Mouse (Mus musculus) CH12.LX (cell line): ENCODE data around the gene Entr1. TPM values are rescaled to one million over a fixed set of nuclear protein-coding genes. Genes with fewer than 3 reads are reported as not detected.
A peak's percentile ranks its signal among the peaks of the same experiment; 100 is the strongest.

ENCODE experiments used
- DNase-seq: peaks from one replicate; pipeline ENCODE4 v3.0.0-alpha.2; 2013; ENCODE audit errors: extremely low read depth
- H3K27ac ChIP-seq: 2 replicates; pipeline ENCODE4 v1.5.1; 2012; ENCODE audit warnings: low read depth, mild to moderate bottlenecking, control low read depth, moderate library complexity; ENCODE audit not compliant: insufficient read depth
- H3K27me3 ChIP-seq: replicated peaks from 2 replicates; pipeline ENCODE3; 2012; ENCODE audit warnings: inconsistent platforms
- H3K36me3 ChIP-seq, 2 experiments: replicated peaks in 1 of 2; 2 replicates each; pipeline versions ENCODE3 to v1.6.1; 2012; ENCODE audit warnings: inconsistent platforms in 1 of 2, low read length in 1 of 2, mild to moderate bottlenecking in 1 of 2, mixed read lengths in 1 of 2, moderate library complexity in 1 of 2; ENCODE audit not compliant: control insufficient read depth in 1 of 2, insufficient read depth in 1 of 2
- H3K4me1 ChIP-seq, 2 experiments: 2 replicates each; pipeline ENCODE4 v1.6.1; 2012; ENCODE audit warnings: inconsistent platforms in 1 of 2, moderate library complexity in 1 of 2; ENCODE audit not compliant: insufficient read depth in 2 of 2, control insufficient read depth in 1 of 2
- H3K4me2 ChIP-seq: 2 replicates; pipeline ENCODE4 v1.6.1; 2012; ENCODE audit warnings: low read depth, mild to moderate bottlenecking, control low read depth; ENCODE audit not compliant: poor library complexity, insufficient read depth, severe bottlenecking
- H3K4me3 ChIP-seq, 3 experiments: fragments of 150-350 bp in 1 of 3; sonication (generic) in 1 of 3; replicated peaks in 1 of 3; 2 replicates each; pipeline versions ENCODE3 to v1.5.1; 2011 to 2012; ENCODE audit warnings: low read depth in 2 of 3, low read length in 2 of 3, mild to moderate bottlenecking in 2 of 3, moderate library complexity in 2 of 3, control low read depth in 1 of 3, improper control_type of control experiment in 1 of 3, inconsistent platforms in 1 of 3, mixed read lengths in 1 of 3; ENCODE audit not compliant: poor library complexity in 1 of 3
- H3K79me2 ChIP-seq: replicated peaks from 2 replicates; pipeline ENCODE4 v1.6.1; 2012; ENCODE audit warnings: mild to moderate bottlenecking, moderate library complexity; ENCODE audit not compliant: control insufficient read depth, poor library complexity, insufficient read depth, severe bottlenecking; ENCODE audit errors: extremely low read depth
- H3K9ac ChIP-seq: 2 replicates; pipeline ENCODE4 v1.6.1; 2012; ENCODE audit warnings: low read depth, mild to moderate bottlenecking, control low read depth, moderate library complexity; ENCODE audit not compliant: insufficient read depth
- H3K9me3 ChIP-seq: replicated peaks from 2 replicates; pipeline ENCODE3; 2012; ENCODE audit warnings: low read length, inconsistent platforms, mixed read lengths
- EP300 ChIP-seq: IDR thresholded peaks from 2 replicates; pipeline ENCODE4 v1.6.1; 2011; ENCODE audit warnings: low read length, improper control_type of control experiment
- ETS1 ChIP-seq: conservative IDR thresholded peaks from 2 replicates; pipeline ENCODE4 v1.6.1; 2012; ENCODE audit warnings: low read depth, mild to moderate bottlenecking, inconsistent platforms, low read length, improper control_type of control experiment, moderate library complexity
- JUN ChIP-seq: IDR thresholded peaks from 2 replicates; pipeline ENCODE4 v1.6.1; 2011; ENCODE audit warnings: low read depth, mild to moderate bottlenecking, low read length, improper control_type of control experiment, moderate library complexity; ENCODE audit not compliant: insufficient read depth
- KAT2A ChIP-seq: IDR thresholded peaks from 2 replicates; pipeline ENCODE4 v1.6.1; 2012; ENCODE audit warnings: low read length, improper control_type of control experiment, inconsistent platforms; ENCODE audit not compliant: insufficient replicate concordance
- MAX ChIP-seq: IDR thresholded peaks from 2 replicates; pipeline ENCODE4 v1.6.1; 2011; ENCODE audit warnings: low read length, improper control_type of control experiment
- MAZ ChIP-seq: IDR thresholded peaks from 2 replicates; pipeline ENCODE4 v1.6.1; 2012; ENCODE audit warnings: low read depth, mild to moderate bottlenecking, inconsistent platforms, low read length, improper control_type of control experiment, moderate library complexity
- MXI1 ChIP-seq: IDR thresholded peaks from 2 replicates; pipeline ENCODE4 v1.6.1; 2011; ENCODE audit warnings: mild to moderate bottlenecking, low read depth, low read length, improper control_type of control experiment
- POLR2AphosphoS2 ChIP-seq: IDR thresholded peaks from 2 replicates; pipeline ENCODE4 v1.6.1; 2011; ENCODE audit warnings: low read depth, low read length, improper control_type of control experiment
- RAD21 ChIP-seq: IDR thresholded peaks from 2 replicates; pipeline ENCODE4 v1.6.1; 2011; ENCODE audit warnings: low read depth, mild to moderate bottlenecking, low read length, improper control_type of control experiment, moderate library complexity
- SIN3A ChIP-seq: IDR thresholded peaks from 2 replicates; pipeline ENCODE4 v1.6.1; 2012; ENCODE audit warnings: low read length, improper control_type of control experiment, inconsistent platforms
- SMC3 ChIP-seq: IDR thresholded peaks from 2 replicates; pipeline ENCODE4 v1.6.1; 2011; ENCODE audit warnings: low read depth, low read length, improper control_type of control experiment
- USF1 ChIP-seq: IDR thresholded peaks from 2 replicates; pipeline ENCODE4 v1.6.1; 2014; ENCODE audit warnings: low read depth, mild to moderate bottlenecking, inconsistent platforms, low read length, improper control_type of control experiment
- USF2 ChIP-seq: conservative IDR thresholded peaks from 2 replicates; pipeline ENCODE4 v1.6.1; 2011; ENCODE audit warnings: low read depth, low read length, improper control_type of control experiment
- ZNF384 ChIP-seq: IDR thresholded peaks from 2 replicates; pipeline ENCODE4 v1.6.1; 2012; ENCODE audit warnings: low read depth, low read length, improper control_type of control experiment, inconsistent platforms
- dilution Hi-C: fragments of 300-500 bp; cut with MboI; formaldehyde crosslinking; loops from 2 replicates; pipeline ENCODE4 v1.14.3; 2020; ENCODE audit warnings: low sequenced_read_pairs; ENCODE audit not compliant: extremely low pct_unique_long_range_greater_than_20kb, extremely low pct_ligation_motif_present
- in situ Hi-C: fragments of 300-500 bp; cut with MboI; formaldehyde crosslinking; loops from 3 replicates; pipeline ENCODE4 v1.14.3; 2019; ENCODE audit warnings: low sequenced_read_pairs, low pct_ligation_motif_present, low pct_unique_long_range_greater_than_20kb, mixed read lengths
- polyA plus RNA-seq: library from polyadenylated mRNA; unstranded; fragments of >175 nt; gene quantifications from 2 replicates; pipeline ENCODE4 v1.2.1, GENCODE M21; 2012; ENCODE audit warnings: low read depth; ENCODE audit not compliant: insufficient read length
- total RNA-seq, 2 experiments: library from RNA; depleted of rRNA; stranded (reverse); fragments of 300-350 nt in 1 of 2; fragments of >200 nt in 1 of 2; gene quantifications; 2 replicates each; pipeline ENCODE4 v1.2.3; 2012 to 2014

Gene Entr1
- total and polyA plus RNA-seq, 3 experiments, result 41.9 to 62.3 (median 57.3) TPM

DNA sequence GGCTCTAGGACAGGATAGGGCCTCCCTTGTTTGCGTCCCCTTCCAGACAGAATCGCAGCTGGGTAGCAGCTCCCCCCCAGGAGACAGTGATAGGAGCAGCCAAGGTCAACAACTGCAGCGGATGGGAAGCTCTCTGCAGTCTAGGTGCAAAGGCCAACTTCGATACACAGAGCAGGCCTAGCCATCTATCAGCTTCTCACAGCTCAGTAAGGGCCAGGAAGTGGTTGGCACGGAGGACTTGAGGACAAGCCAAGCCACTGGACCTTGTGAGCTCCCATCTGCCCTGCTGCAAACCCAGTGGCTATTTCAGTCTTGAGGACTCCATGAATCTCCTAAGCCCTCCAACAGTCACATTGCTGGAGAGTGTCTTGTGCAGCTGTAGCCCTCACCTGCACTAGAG is 10.5 kb upstream of the Entr1 start:
- no peak overlapping the region for H3K9ac ChIP-seq
- dilution Hi-C loops (no loop called here), in situ Hi-C loops (no loop called here)
- no peaks in the 10 kb centered on the region for H3K79me2 ChIP-seq
- no peak for DNase-seq
- no peaks in the 10 kb centered on the region for H3K27me3 ChIP-seq
- H3K36me3 ChIP-seq, result peaks cover 75 to 87% of the 10 kb centered on the region in 2 experiments
- TF ChIP-seq ETS1 (no peak), RAD21 (no peak), POLR2AphosphoS2 (0 out of 2 replicates have a peak, but pooled peaks have one; percentile 30), MXI1 (no peak)
- no peak overlapping the region for H3K27ac ChIP-seq
- no peaks in the 10 kb centered on the region for H3K9me3 ChIP-seq
- no peak overlapping the region for H3K4me3 ChIP-seq
- H3K4me2 ChIP-seq, result no peak overlapping the region
- H3K4me1 ChIP-seq, result peaks cover 0 to 8% of the 10 kb centered on the region in 2 experiments; a peak in 1 of 4 replicates

DNA sequence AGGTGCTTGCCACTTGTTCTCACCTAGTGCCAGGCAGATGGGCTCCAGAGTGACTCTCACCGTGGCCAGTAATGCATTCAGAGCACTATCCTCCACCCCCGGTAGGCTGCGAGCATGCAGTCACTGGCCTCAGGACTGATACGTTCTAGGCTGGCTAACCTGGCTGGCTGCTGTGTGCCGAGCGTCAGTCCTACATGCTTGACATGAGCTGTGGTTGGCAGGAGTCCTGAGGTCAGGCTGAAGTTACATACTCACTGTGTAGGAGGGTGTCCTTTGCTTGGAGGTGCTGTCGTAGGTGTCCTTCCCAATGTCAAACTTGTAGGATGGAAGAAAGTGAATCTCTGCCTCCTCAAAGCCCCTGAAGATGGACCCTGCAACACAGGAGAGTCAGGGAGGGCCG is 9.9 kb upstream of the Entr1 start:
- in situ Hi-C loops, result no loop called here
- Histone ChIP-seq H3K79me2 (no peaks in the 10 kb centered on the region), H3K9me3 (no peaks in the 10 kb centered on the region), H3K4me1 (peaks cover 0 to 6% of the 10 kb centered on the region in 2 experiments; a peak in 1 of 4 replicates), H3K4me2 (no peak overlapping the region), H3K9ac (no peak overlapping the region), H3K4me3 (no peak overlapping the region), H3K27ac (no peak overlapping the region), H3K27me3 (no peaks in the 10 kb centered on the region), H3K36me3 (peaks cover 81 to 92% of the 10 kb centered on the region in 2 experiments)
- no peak for TF ChIP-seq EP300
- dilution Hi-C loops, result no loop called here
- no peak for DNase-seq

DNA sequence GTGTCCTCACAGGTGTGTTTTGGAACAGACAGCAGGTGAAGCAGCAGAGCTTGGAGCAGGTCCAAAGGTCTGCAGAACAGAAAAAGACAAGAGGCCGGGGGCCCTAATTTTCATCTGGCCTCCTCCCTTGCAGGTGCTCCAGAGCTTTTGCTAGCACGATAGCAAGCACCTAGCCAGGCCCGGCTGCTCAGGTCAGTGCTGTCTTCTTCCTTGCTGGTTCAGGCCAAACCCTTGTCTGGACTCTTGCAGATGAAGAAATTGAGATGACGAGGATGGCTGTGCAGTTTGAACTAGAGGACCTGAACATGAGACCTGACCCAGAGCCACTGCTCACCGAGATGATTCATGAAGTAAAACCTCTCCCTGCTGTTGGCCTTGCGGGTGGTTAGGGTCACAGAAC is 2.5 kb upstream of the Entr1 start:
- no peak for DNase-seq
- H3K4me3 ChIP-seq, result no peak overlapping the region
- no peak overlapping the region for H3K27ac ChIP-seq
- H3K27me3 ChIP-seq, result no peaks in the 10 kb centered on the region
- peaks cover 26% of the 10 kb centered on the region for H3K79me2 ChIP-seq
- H3K9me3 ChIP-seq, result no peaks in the 10 kb centered on the region
- peaks cover 68 to 77% of the 10 kb centered on the region in 2 experiments for H3K36me3 ChIP-seq
- in situ Hi-C loops (no loop called here), dilution Hi-C loops (no loop called here)
- TF ChIP-seq RAD21, result no peak
- TF ChIP-seq ETS1, result no peak
- no peak for TF ChIP-seq SMC3
- H3K4me1 ChIP-seq, result peaks cover 4 to 30% of the 10 kb centered on the region in 2 experiments
- H3K9ac ChIP-seq, result no peak overlapping the region
- no peak overlapping the region for H3K4me2 ChIP-seq

DNA sequence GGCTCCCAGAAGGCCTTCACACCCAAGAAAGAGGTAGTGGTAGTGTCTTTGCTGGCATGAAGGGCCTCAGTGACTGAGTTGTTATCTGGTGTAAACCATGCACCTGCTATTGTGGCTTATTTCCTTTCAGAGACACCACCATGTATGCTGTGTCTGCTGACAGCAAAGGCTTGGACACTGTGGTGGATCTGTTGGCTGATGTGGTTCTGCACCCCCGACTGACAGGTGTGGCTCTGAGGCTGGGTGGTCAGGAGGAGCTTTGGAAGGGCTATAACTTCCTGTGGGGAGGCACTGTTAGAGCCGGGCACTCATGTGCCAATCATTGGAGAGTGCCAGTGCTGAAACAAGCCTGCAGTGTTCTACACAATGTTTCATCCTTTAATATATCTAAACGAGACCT is 1.8 kb upstream of the Entr1 start:
- H3K36me3 ChIP-seq, result peaks cover 67 to 77% of the 10 kb centered on the region in 2 experiments
- H3K4me3 ChIP-seq, result no peak overlapping the region

More for the DNA sequence above, 1.8 kb upstream of the Entr1 start:
- Histone ChIP-seq H3K27ac (no peak overlapping the region), H3K9me3 (no peaks in the 10 kb centered on the region), H3K9ac (no peak overlapping the region), H3K27me3 (no peaks in the 10 kb centered on the region), H3K4me2 (no peak overlapping the region), H3K4me1 (peaks cover 4 to 26% of the 10 kb centered on the region in 2 experiments), H3K79me2 (peaks cover 26% of the 10 kb centered on the region)
- dilution Hi-C loops, result no loop called here
- no peak for DNase-seq
- in situ Hi-C loops, result no loop called here
- TF ChIP-seq KAT2A (no peak), RAD21 (no peak), MAX (no peak), MXI1 (no peak), ZNF384 (no peak), JUN (no peak), USF2 (no peak), MAZ (no peak), USF1 (no peak), SIN3A (no peak)
